Mouse (Mus musculus) ovary, adult 2 months (tissue): ENCODE measurements around the gene Cdk5r1. TPM values are rescaled to one million over a fixed set of nuclear protein-coding genes. Genes with fewer than 3 reads are reported as not detected.

Source experiments
- polyA plus RNA-seq: library from polyadenylated mRNA; depleted of rRNA; stranded (reverse); fragments of >200 nt; gene quantifications from 2 replicates; pipeline ENCODE4 v1.2.3, GENCODE M21; 2012; rRNA removed

The Cdk5r1 gene
- polyA plus RNA-seq, result 6.5 and 10.7 TPM in 2 replicates

GRCm38 (mm10) chr11:80476222-80477189 is at the start of gene Cdk5r1:
TSS of gene Cdk5r1 (plus strand) at chr11:80477023.

GRCm38 (mm10) chr11:80428381-80429008 is 48.3 kb upstream of the Cdk5r1 start, which contains the start of gene Psmd11:
TSS of gene Psmd11 (plus strand) at chr11:80428615.

Other genes with a start within 250 kb of the Cdk5r1 start
- gene Rhbdl3, start 176.1 kb upstream of the Cdk5r1 start, polyA plus RNA-seq, result 5.6 and 6.6 TPM in 2 replicates
- gene 5730455P16Rik, start 99.0 kb upstream of the Cdk5r1 start, polyA plus RNA-seq, result 3.5 and 4.7 TPM in 2 replicates
- 92.7 and 103 TPM in 2 replicates for gene Zfp207, start 93.7 kb upstream of the Cdk5r1 start, polyA plus RNA-seq
- gene Psmd11, start 48.4 kb upstream of the Cdk5r1 start, polyA plus RNA-seq, result 33.1 and 54.1 TPM in 2 replicates